Mouse (Mus musculus) midbrain, embryonic 11.5 days (tissue): ENCODE measurements around the gene Tcerg1l. TPM values are rescaled to one million over a fixed set of nuclear protein-coding genes. Genes with fewer than 3 reads are reported as not detected.

Experiments used
- ATAC-seq: fragments of 200-750 bp; cut with Nextera tagmentation; 2 replicates; pipeline ENCODE4 v1.8.0; 2017; ENCODE audit warnings: moderate TSS enrichment, moderate library complexity; ENCODE audit not compliant: low FRiP score
- DNase-seq: peaks from one replicate; pipeline ENCODE4 v3.0.0; 2015; ENCODE audit warnings: low spot score; ENCODE audit errors: missing footprints
- H3K27ac ChIP-seq: fragments of 300-500 bp; sonication (generic); 2 replicates; pipeline ENCODE4 v1.5.1; 2014; ENCODE audit warnings: low read depth, low read length
- H3K27me3 ChIP-seq: fragments of 300-500 bp; sonication (generic); 2 replicates; pipeline ENCODE4 v1.6.1; 2014; ENCODE audit warnings: mild to moderate bottlenecking, low read length, moderate library complexity, mixed read lengths; ENCODE audit not compliant: control insufficient read depth, insufficient read depth
- H3K36me3 ChIP-seq: fragments of 300-500 bp; sonication (generic); 2 replicates; pipeline ENCODE4 v1.6.1; 2014; ENCODE audit warnings: mild to moderate bottlenecking, low read length, moderate library complexity, mixed read lengths; ENCODE audit not compliant: control insufficient read depth, insufficient read depth
- H3K4me1 ChIP-seq: fragments of 300-500 bp; sonication (generic); 2 replicates; pipeline ENCODE4 v1.6.1; 2014; ENCODE audit warnings: low read length; ENCODE audit not compliant: control insufficient read depth, insufficient read depth
- H3K4me2 ChIP-seq: fragments of 300-500 bp; sonication (generic); 2 replicates; pipeline ENCODE4 v1.6.1; 2014; ENCODE audit warnings: mild to moderate bottlenecking, moderate library complexity
- H3K4me3 ChIP-seq: fragments of 300-500 bp; sonication (generic); 2 replicates; pipeline ENCODE4 v1.5.1; 2014; ENCODE audit warnings: low read depth, low read length
- H3K9ac ChIP-seq: fragments of 300-500 bp; sonication (generic); 2 replicates; pipeline ENCODE4 v1.6.1; 2014; ENCODE audit warnings: low read length
- H3K9me3 ChIP-seq: fragments of 300-500 bp; sonication (generic); 2 replicates; pipeline ENCODE4 v1.6.1; 2016; ENCODE audit warnings: low read length; ENCODE audit not compliant: control insufficient read depth
- WGBS: fragments of 180-500 bp; shearing (Covaris S2); extraction: QIAGEN DNeasy Blood & Tissue Kit; methylation state at CpG from one replicate; pipeline ENCODE4 v1.1.7; 2014; 5-methylcytosine and 5-hydroxymethylcytosine counted together
- polyA plus RNA-seq: library from polyadenylated mRNA; unstranded; fragments of >200 nt; fragmentation: Nextera tagmentation; extraction: Ambion mirVana; gene quantifications from 2 replicates; pipeline ENCODE4 v1.2.1, GENCODE M21; 2014

Tcerg1l gene
- polyA plus RNA-seq, 1 experiment from 2014 or later, result 3.5 TPM

DNA sequence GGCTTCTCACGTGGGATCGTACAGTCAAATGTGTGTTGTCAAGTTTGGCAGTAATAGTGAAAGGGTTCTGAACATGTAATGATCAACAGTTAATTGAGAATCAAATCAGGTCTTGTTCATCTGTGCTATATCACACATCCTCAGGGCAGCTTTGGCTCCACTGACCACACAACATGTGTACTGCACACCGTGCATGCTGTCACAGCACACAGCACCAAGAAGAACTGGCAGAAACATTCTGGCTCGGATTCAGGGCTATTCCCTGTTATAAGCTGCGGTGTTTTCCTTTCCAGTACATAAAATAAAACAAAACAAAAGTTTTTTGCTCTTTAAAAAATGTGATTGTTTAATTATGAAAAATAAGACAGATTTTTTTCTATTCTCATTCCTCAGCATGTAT is 213.3 kb downstream of the Tcerg1l start:
- ATAC-seq (no peak), DNase-seq (no peak)
- Histone ChIP-seq H3K4me2 (no peak overlapping the region), H3K27me3 (no peaks in the 10 kb centered on the region), H3K4me3 (no peak overlapping the region), H3K9ac (no peak overlapping the region), H3K4me1 (no peaks in the 10 kb centered on the region), H3K27ac (no peak overlapping the region), H3K36me3 (no peaks in the 10 kb centered on the region), H3K9me3 (no peaks in the 10 kb centered on the region)
- 95% methylated on average over 5 of the region's 5 CpGs for WGBS

DNA sequence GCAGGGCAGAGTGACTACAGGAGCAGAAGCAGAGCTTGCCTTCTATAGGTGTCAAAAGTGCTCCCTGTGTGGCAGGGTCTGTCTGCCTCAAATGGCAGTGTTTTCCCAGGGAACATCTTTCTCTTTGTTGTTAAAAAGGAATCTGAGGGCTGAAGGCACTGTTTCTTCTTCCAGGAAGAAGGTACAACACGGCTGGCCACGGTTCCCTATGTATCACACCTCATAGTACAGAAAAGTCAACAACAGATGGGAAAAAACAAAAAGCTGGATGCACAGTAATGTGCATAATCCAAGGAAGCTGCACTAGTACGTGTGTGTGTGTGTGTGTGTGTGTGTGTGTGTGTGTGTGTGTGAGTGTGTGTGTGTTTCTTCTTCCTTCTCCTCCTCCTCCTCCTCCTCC is 215.3 kb downstream of the Tcerg1l start:
- H3K9me3 ChIP-seq, result no peaks in the 10 kb centered on the region
- no peak for ATAC-seq
- whole genome bisulfite sequencing, result 85% methylated on average over 3 of the region's 3 CpGs
- H3K4me3 ChIP-seq, result no peak overlapping the region
- no peaks in the 10 kb centered on the region for H3K27me3 ChIP-seq
- no peak for DNase-seq
- no peaks in the 10 kb centered on the region for H3K4me1 ChIP-seq
- no peaks in the 10 kb centered on the region for H3K36me3 ChIP-seq
- H3K4me2 ChIP-seq, result no peak overlapping the region
- no peak overlapping the region for H3K27ac ChIP-seq
- no peak overlapping the region for H3K9ac ChIP-seq

- H3K9ac ChIP-seq, result no peak overlapping the region
- WGBS, result 92% methylated on average over 2 of the region's 2 CpGs
- no peaks in the 10 kb centered on the region for H3K9me3 ChIP-seq
- DNase-seq (no peak), ATAC-seq (no peak)
- no peak overlapping the region for H3K4me3 ChIP-seq
- H3K27ac ChIP-seq, result no peak overlapping the region
- H3K4me1 ChIP-seq, result no peaks in the 10 kb centered on the region
- H3K4me2 ChIP-seq, result no peak overlapping the region
- H3K36me3 ChIP-seq, result no peaks in the 10 kb centered on the region
- H3K27me3 ChIP-seq, result no peaks in the 10 kb centered on the region
Measured at GRCm38 (mm10) chr7:138178617-138179016, 218.9 kb downstream of the Tcerg1l start.

GRCm38 (mm10) chr7:138176026-138176425 is 221.5 kb downstream of the Tcerg1l start:
- DNase-seq (no peak), ATAC-seq (no peak)
- Histone ChIP-seq H3K9me3 (no peaks in the 10 kb centered on the region), H3K4me1 (no peaks in the 10 kb centered on the region), H3K36me3 (no peaks in the 10 kb centered on the region), H3K27ac (no peak overlapping the region), H3K27me3 (no peaks in the 10 kb centered on the region), H3K4me3 (no peak overlapping the region), H3K4me2 (no peak overlapping the region), H3K9ac (no peak overlapping the region)
- WGBS, result 65% methylated on average over 2 of the region's 2 CpGs

- Histone ChIP-seq H3K4me2 (no peak overlapping the region), H3K36me3 (no peaks in the 10 kb centered on the region), H3K27ac (no peak overlapping the region), H3K4me3 (no peak overlapping the region), H3K4me1 (no peaks in the 10 kb centered on the region), H3K27me3 (no peaks in the 10 kb centered on the region), H3K9ac (no peak overlapping the region), H3K9me3 (no peaks in the 10 kb centered on the region)
- DNase-seq, result no peak
- ATAC-seq, result no peak
- WGBS, result 88% methylated on average over 4 of the region's 4 CpGs
Measured at GRCm38 (mm10) chr7:138170389-138170788, 227.1 kb downstream of the Tcerg1l start.
